Mouse (Mus musculus) left cerebral cortex, postnatal 10 days (tissue): ENCODE results near the gene 4930519G04Rik. TPM values are rescaled to one million over a fixed set of nuclear protein-coding genes. Genes with fewer than 3 reads are reported as not detected.
A peak's percentile ranks its signal among the peaks of the same experiment; 100 is the strongest.
"Not testable (repeated sequence)": the region's sequence is repeated elsewhere in the genome, so short reads cannot be mapped to it uniquely, and the experiment has no call there.

Source experiments
- DNase-seq, 2 experiments: peaks; one replicate each; pipeline ENCODE4 v3.0.0; 2021 to 2022; ENCODE audit warnings: low spot score in 2 of 2, mixed read lengths in 1 of 2; ENCODE audit errors: extremely low spot score in 1 of 2
- intact Hi-C: fragments of 180-260 bp; cut with DNase I; formaldehyde crosslinking; loops from one replicate; pipeline ENCODE4 v1.15.1; 2025
- total RNA-seq, 2 experiments: library from RNA; stranded (reverse); gene quantifications; 2 replicates each; pipeline ENCODE4 v1.2.3; 2021

The 4930519G04Rik gene
- total RNA-seq, 2 experiments from 2014 or later, result not detected

DNA sequence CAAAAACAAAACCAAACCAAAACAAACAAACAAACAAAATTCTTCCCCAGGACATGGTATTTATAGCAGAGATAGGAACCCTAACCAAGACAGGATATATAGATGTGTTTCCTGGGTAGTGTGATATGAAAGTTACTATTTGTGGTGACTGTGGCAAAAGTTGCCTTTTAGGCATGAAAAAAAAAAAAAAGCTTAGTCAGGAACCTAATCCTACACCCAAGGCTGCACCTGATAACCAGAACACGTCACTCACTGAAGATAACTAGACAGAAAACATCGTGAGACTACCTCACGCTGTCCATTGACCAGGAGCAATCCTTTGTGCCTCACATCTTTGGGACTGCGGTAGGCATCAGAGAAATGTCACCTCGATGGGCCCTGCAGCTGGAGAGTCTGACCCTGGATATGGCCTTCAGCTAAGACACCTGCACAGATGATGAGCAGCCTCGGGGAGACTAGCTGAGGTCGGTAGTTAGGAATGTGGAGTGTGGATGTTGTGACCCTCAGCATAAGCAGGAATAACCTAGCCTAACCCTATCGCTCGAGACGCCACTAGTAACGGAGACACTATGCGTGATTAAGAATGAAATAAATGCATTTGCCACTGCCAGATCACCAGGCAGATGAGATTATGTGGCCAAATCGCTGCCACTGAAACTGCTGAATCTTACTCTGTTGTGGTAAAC is 43.4 kb downstream of the 4930519G04Rik start, which contains the start of gene Oasl2:
Oasl2 (plus strand) TSS at position 249 of the 686 bp plus-strand sequence.
- intact Hi-C loops, result no loop called here
- DNase-seq, result no peak

DNA sequence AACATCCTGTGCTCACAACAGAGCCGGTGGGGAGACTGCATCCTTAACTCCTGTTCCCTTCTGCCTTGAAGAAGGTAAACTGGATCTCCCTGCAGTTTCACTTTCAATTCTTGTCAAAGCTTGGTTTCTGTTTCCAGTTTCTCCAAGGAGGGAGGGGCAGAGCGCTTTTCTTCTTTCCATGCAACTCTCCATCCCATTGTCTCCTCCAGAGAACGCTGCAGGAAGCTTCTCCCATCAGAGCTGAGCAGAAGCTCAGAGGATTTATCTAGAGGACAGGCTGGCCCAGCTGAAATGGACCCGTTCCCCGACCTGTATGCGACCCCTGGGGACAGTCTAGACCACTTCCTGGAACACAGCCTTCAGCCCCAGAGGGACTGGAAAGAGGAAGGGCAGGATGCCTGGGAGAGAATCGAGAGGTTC is 43.9 kb downstream of the 4930519G04Rik start:
- intact Hi-C loops, result no loop called here

DNA sequence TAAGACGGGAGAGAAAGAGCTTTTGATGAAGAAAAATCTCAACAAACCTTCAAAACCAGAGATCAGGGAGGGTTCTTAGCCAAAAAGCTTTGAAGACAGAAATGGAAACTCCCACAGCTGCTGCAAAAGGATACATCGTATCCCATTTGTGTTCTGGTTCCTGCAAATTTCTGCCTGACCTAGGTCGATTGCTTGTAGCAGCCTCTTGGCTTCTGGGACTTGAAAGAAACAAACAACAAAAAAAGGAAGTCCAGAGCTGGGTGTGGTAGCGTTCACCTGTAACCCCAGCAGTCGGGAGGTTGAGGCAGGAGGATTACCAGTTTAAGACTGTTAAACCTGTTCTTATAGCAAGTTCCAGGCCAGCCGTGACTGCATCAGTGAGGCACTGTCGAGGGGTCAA is 45.4 kb downstream of the 4930519G04Rik start:
- intact Hi-C loops, result no loop called here
- DNase-seq, result no peak

More for the DNA sequence above, 43.9 kb downstream of the 4930519G04Rik start:
- DNase-seq, result peak in 1 of 2 experiments; percentile 57

DNA sequence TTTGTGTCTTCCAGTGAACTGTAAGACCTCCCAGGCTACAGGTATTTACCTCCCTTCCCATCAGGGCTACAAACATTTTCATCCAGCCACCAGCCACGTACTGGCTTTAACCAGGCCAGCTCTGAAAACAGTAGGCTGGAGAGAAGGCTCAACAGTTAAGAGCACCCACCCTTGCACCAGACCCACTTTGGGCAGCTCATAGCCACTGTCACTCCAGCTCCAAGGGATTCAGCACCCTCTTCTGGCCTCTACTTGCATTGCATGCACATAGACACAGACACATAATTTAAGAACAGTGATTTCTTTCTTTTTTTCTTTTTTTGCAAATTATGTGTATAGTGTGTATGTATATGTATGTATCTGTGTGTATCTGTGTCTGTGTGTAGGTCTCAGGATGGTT is 48.9 kb downstream of the 4930519G04Rik start:
- peak in 1 of 2 experiments; percentile 45 for DNase-seq

DNA sequence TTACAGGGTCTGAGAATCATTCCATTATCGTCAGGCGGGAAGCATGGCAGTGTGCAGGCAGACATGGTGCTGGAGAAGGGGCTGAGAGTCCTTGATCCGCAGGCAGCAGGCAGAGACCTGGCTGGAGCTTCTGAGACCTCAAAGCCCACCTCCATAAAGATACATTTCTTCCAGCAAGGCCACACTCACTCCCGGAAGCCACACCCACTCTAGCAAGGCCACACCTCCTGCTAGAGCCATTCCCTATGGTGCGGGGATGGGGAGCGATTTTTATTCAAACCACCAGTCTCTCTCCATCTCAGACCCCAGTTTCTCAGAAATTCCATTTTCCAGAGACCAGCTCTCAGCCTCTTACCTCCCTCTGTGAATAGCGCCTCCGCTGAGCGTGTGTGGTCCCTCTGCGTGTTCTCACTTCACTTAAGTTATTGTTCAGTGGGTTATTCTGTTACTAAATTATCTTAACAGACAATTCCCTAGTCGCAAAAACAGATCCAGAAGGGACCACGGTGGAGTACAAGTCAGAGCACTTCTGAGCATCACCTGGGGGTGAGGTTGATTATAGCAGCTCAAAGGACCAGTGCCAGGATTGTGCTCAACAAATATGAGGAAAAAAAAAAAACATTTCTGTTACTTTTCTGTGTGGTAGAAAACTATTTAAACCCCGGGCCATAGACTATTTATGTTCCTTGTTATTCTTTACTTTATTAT is 55.3 kb downstream of the 4930519G04Rik start:
- intact Hi-C loops, result no loop called here

More for the DNA sequence above, 48.9 kb downstream of the 4930519G04Rik start:
- intact Hi-C loops, result no loop called here

DNA sequence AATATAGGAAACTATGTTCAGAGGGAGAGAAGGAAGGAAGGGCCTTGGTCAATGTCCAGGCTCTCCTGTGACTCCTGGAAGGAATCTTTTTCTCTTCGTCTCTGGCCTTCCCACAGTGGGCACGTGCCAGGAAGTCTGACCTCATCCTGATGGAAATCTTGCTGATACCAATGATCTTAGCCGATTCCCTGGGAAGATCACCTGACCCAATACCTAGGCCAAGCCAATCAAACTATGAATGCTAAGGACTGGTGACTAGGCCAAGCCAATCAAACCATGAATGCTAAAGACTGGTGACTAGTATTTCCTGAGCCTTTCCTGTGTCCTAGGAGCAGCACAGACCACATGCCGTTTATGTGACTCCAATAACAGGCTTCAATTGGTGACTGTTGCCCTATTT is 60.2 kb downstream of the 4930519G04Rik start:
- intact Hi-C loops, result loop anchor here (5.0 kb wide), 1 partner anchor 76 kb away; no protein-coding TSS in a partner anchor
- no peak for DNase-seq

More for the DNA sequence above, 55.3 kb downstream of the 4930519G04Rik start:
- no peak for DNase-seq

DNA sequence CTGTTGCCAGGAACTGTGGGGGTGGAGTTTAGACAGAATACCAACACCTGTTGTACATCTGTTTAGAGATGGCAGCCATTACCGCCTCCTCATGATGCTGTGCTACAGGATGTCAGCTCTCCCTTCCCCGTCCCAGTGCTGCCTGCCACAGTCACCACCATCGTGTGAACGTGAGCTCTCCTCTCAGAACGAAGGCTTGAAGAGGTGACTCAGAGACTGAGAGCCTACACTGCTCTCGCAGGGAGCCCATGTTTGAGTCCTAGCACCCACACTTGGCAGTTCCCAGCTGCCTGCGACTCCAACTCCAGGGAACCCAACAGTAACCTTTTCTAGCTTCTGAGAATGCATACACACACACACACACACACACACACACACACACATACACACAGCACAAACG is 61.4 kb downstream of the 4930519G04Rik start:
- intact Hi-C loops, result loop anchor here (5.0 kb wide), 1 partner anchor 78 kb away; no protein-coding TSS in a partner anchor
- DNase-seq, result no peak

DNA sequence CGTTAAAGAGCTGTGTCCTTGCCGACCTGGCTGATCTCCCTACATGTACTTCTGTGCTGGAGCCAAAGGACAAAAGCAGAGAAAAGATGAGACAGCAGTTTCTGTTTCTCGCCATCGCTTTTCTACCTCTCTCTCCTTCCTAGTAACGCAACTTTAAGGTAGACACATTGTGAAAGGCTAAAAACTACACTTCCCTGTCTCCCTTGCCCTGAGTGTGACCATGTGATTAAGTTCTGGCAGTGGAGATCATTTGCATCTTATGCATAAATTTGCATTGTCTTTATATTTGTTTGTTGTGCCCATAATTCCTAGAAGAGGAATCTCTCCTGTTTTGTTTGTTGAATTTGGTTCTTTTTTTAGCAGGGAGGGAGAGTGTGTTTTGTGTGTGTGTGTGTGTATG is 62.4 kb downstream of the 4930519G04Rik start:
- intact Hi-C loops, result no loop called here
- DNase-seq, result no peak

DNA sequence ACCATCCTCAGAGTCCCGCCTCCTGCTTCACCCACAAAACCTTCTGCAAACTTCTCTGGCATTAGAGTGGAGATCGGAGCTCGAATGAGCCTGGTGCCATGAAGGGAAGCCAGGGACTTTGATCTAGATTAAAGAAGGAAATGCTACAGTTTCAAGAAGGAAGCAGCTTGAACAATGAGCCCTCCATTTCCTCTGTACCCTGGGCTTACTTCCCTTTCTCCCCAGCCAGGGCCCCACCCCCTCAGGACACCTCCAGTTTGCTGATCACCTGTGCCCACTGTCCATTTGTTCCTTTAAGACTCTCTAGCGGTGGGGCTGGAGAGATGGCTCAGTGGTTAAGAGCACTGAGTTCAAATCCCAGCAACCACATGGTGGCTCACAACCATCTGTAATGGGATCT is 63.3 kb downstream of the 4930519G04Rik start:
- intact Hi-C loops, result no loop called here
- DNase-seq, result no peak

DNA sequence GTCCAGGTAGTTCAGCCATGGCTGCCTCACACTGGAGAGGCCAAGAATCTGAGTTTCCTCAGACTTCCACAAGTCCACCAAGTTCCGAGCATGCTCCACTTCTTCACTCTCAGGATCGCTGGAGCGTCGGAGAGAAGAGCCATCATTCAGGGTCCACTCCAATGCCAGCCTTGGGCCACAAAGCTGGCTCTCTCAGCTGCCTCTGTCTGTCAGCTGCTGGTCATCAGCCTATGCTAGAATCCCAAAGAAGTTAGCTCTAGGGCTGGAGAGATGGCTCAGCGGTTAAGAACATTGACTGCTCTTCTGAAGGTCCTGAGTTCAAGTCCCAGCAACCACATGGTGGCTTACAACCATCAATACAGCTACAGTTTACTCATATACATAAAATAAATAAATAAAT is 63.9 kb downstream of the 4930519G04Rik start:
- DNase-seq, intact Hi-C loops: not testable (repeated sequence)

DNA sequence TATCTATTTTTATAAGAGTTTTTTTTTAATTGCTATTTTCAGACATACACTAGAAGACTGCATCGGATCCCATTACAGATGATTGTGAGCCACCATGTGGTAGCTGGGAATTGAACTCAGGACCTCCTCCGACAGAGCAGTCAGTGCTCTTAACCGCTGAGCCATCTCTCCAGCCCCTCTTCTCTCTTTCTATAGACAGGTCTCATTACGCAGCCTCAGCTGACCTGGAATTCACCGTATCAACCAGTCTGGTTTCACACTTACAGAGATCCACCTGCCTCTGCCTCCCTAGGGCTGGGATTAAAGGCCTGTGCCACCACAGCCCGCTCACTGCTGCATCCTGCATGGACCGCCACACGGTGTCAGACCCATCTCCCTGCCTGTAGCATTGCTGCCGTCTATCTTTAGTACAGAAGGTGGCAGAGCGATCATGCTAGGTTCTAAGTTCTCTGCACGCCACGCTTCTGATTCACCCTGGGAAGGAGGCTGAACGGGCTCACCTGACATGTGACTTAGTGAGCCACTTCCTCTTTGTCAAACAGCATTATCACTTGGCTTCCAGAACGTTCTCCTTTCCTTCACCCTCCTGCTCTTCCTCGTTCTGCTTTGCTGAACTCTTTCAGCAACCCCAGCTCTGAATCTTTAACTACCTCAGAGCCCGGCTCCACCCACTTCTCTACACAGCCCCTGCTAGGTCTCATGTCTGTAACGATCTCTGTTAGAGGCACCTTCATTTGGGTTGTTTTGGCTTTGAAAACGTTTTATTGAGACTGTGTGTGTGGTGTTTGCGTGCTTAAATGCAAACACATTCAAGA is 68.3 kb downstream of the 4930519G04Rik start:
- intact Hi-C loops, result no loop called here
- no peak for DNase-seq

DNA sequence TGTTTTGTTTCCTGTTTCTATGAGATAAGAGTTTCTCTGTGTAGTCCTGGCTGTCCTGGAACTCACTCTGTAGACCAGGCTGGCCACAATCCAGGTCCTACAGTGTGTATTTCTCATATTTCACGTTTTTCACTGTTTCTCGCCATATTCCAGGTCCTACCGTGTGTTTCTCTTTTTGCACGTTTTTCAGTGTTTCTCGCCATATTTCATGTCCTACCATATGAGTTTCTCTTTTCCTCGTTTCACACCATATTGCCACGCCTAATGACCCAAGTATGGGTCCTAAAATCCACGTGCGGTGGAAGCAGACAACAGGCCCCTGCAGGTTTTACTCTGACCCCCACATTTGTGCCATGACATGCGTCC is 68.9 kb downstream of the 4930519G04Rik start:
- DNase-seq, result no peak
- intact Hi-C loops, result no loop called here

DNA sequence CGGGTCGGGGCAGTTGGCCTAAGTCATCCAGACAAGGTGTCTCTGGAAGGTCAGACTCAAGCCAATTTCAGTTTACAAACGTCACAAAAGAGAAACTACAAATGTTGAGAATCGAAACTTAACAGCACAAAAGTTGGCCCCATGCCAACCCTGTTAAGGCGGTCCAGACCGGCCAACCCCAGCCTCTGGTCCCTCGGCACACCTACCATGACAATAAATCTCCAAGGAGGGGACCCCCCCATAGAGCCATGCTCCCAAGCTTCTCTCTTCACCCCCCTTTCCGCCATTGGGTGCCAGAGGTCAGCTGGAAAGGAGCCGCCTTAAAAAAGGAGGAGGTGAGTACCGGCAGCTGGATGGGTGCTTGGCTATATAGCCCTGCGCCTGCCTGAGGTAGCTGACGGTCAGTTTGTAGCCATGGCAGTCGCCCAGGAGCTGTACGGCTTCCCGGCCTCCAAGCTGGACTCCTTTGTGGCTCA is 69.6 kb downstream of the 4930519G04Rik start, which contains the start of gene Oasl1:
Oasl1 (plus strand) TSS at position 243 of the 476 bp plus-strand sequence.
- intact Hi-C loops, result no loop called here
- peak in 1 of 2 experiments; percentile 57 for DNase-seq

DNA sequence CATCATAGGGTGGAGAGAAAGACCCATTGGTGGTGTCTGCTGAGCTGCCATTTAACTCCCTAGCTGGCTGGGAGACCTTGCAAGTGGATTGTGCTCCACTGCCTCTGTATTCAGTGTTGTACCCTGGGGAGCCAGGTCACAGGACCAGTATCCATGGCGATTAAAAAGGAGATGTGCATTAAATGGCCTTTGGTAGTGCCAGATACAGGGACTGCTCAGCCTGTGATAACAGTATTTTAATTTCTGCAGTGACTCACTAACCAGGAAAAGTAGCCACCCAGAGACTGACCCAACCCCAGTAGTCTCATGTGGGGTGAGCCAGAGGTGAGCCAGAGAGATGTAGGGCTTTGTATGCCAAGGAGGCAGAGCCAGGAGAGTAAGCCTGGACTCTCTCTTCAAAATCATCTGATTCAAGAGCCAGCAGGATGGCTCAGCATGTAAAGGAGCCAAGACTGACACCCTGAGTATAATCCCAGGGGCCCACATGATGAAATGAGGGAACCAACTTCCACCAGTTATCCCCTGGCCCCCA is 72.8 kb downstream of the 4930519G04Rik start:
- intact Hi-C loops, result no loop called here
- DNase-seq, result no peak

DNA sequence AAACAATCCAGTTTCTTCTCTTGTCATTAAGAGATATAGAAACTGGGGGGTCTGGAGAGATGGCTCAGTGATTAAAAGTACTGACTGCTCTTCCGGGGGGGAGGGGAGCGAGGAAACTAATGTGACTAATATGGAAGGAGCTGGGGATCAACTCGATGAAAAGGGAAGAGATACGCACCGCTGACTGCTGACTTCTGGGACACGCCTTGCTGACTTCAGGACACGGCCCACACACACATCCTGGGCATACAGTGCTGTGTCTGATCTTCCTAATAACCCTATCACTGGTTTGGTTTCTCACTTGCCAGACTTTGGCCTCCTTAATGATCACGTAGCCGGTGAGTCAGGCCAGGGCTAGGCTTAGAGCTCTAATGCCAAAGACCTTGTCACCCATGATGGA is 73.3 kb downstream of the 4930519G04Rik start:
- intact Hi-C loops, result no loop called here
- no peak for DNase-seq

DNA sequence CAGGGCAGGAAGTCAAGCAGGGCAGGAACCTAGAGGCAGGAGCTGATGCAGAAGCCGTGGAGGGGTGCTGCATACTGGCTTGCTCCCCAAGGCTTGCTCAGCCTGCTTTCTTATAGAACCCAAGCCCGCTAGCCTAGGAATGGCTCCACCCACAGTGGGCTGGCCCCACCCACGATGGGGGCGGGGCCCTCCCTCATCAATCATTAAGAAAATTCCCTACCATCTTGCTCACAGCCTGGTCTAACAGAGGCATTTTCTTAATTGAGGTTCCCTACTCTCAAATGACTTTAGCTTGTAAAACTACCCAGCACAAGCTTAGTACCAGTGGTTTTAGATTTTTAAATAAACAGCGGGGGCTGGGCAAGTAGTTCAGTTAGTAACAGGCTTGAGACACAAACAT is 78.2 kb downstream of the 4930519G04Rik start:
- DNase-seq, result no peak
- intact Hi-C loops, result no loop called here

DNA sequence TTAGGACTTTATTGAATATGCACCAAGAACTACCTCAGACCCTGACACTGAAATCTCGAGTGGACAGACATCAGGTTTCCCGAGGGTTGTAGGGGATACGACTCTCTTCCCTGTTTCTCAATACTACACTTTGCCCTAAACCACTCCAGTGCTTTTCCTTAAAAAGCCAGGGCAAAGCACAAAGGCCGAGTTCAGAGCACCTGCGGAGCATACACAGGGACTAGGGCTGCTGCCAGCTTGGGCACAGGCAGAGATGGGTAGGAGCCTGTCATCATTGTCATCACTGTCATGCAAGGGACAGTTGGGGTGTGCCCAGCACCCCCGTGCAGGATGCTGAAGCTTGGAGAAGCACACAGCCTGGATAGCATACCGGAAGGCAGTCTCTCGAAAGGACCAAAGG is 79.7 kb downstream of the 4930519G04Rik start:
- intact Hi-C loops, result no loop called here
- no peak for DNase-seq
